Mouse (Mus musculus): Measurements from ENCODE around the gene Pla2g6.

Gene Pla2g6

DNA sequence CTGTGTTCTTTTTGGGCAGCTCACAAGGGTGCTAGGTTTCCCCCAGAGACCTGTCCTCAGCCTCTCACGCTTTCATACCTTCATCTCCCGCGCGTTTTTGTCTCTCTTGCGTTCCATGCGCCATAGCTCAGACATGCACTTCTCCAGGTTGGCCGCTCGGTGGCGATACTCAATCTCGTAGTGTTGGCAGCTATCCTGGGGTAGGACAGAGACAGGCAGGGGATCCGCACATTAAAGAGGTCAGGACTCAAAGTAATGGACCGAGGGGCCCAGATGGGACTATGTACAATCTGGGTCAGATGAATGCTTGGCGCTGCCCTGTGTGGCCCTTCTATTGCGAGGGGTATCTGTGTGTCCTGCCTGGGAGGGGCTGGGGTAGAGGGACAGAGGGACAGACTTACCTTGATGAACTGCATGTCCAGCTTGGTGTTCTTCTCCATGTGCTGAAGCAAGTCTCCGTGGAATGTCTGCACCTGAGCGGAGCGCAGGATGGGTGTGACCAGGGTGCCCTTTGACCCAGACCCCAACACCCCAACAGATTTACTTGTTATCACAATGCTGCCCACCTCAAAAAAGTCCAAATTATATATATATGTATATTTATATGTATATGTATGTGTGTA is 57.0 kb downstream of the Pla2g6 start:
- no peak for DNase-seq (ENCODE audit: low read depth, low spot score)

- peak; percentile 70 for DNase-seq (ENCODE audit: low read depth, low spot score)
Measured at GRCm38 (mm10) chr15:79270317-79271123, 57.7 kb downstream of the Pla2g6 start.

DNA sequence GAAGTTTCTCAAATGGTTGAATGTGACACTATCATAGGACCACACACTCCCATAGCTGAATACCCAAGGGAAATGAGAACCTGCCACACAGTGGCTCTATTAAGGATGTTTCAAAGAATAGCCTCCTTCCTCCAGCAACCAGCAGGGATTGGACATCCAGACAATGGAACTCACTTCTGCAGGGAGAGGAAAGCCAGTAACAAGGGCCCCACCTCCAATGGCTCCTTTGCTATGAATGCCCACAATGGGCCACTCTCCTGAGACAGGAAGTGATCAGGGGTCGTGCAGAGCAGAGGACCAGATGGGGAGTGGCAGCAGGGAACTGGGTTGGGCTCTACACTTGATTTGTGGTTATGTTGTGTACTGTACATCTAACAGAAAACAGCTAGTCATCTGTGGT is 59.7 kb downstream of the Pla2g6 start:
- DNase-seq (ENCODE audit: low read depth, low spot score) = no peak

DNA sequence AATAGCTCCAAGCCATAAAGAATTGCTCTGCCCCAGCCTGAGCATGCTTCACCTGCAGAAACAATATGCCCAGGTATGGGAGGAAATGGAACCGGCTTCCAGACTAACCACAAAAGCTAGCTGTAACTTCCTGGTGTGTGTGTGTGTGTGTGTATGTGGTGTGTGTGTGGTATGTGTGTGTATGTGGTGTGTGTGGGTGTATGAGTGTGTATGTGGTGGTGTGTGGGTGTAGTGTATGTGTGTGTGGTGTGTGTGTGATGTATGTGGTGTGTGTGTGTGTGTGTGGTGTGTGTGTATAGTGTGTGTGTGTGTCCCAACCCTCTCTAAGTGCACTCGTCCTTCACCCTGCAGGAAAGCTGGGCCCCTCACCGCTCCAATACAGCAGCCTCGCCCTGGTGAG is 62.8 kb downstream of the Pla2g6 start:
- DNase-seq (ENCODE audit: low read depth, low spot score) = no peak

DNA sequence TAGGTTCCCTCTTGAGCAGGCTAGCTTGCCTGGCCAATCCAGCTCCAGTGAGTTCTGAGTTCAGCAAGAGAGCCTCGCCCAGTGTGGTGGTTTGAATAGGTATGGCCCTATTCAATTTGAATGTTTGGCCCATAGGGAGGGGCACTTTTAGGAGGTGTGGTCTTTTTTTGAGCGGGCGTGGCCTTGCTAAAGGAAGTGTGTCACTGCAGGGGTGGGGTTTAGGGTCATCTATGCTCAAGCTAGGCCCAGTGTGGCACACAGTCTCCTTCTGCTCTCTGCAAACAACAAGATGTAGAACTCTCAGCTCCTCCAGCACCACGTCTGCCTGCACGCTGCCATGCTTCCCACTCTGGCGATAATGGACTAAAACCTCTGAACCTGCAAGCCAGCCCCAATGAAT is 64.5 kb downstream of the Pla2g6 start:
- DNase-seq (ENCODE audit: low read depth, low spot score) = no peak

DNA sequence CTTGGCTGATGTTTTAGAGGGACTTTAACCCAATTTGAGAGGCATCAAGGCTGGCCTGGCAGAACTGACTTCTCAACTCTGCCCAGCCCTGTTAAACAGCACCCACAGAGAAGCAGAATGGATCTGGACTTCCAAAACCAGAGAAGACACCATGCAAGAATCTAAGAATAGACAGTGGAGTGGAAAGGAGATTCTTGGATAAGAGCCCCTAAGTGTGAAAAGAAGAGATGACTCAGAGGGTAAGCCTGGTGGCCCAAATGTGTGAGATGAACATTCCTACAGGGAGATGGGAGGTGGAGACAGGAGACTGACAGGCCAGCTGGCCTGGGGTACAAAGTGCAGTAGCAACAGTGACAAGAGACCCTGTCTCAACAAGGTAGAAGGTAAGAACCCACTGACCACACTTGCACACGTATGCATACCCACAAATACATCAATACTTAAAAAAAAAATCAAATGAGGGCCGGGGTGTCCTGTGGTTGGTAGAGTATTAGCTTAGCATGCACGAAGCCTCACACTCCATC is 65.3 kb downstream of the Pla2g6 start:
- no peak for DNase-seq (ENCODE audit: low read depth, low spot score)

GRCm38 (mm10) chr15:79262375-79262774 is 65.8 kb downstream of the Pla2g6 start:
- DNase-seq (ENCODE audit: low read depth, low spot score) = no peak

DNA sequence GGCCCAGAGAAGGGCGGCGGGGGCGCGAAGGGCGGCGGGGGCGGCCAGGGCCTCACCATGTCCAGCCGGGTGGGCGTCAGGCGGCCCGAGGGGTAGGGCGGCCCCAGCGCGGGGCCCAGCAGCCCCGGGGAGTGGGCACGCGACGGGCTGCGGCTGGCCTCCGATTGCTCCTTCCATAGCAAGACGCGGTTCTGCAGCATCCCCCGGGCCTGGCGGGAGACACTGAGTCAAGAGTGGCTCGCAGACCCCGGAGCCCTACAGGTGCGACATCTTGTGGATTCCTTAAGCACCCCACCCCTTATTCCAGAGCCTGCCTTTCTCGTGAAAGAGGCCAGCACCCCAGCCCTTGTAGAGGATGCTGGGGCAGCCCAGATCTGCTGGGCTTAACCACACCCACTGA is 66.4 kb downstream of the Pla2g6 start:
- no peak for DNase-seq (ENCODE audit: low read depth, low spot score)

DNA sequence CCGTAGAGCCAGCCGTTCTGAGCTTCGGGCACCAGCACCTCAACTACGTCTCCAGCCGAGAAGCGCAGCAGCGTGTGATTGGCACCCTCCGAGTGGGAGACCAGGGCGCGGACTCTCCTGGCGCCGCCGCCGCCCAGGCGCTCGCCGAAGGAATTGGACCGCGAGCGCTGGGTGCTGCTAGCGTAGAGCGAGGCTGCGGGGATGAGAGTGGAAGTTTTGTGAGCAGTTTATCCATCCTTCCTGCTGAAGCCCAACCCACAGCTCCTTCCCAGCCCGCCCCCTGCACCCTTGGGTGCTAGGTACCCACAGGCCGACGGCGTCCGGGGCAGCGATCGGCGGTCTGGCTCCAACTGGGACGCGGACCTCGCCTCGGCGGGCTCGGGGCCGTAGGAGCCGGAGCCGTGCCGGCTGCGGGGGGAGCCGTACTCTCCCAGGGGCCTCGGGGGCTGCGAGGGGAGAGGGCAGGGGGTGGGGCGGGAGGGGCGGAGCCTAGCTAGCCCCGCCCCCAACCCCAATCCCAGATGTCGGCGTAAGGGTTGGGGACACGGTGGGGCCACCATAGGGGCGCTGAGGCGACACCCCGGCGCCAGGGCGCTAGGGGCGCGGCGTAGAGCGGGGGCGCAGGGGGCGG is 67.0 kb downstream of the Pla2g6 start:
- no peak for DNase-seq (ENCODE audit: low read depth, low spot score)

DNA sequence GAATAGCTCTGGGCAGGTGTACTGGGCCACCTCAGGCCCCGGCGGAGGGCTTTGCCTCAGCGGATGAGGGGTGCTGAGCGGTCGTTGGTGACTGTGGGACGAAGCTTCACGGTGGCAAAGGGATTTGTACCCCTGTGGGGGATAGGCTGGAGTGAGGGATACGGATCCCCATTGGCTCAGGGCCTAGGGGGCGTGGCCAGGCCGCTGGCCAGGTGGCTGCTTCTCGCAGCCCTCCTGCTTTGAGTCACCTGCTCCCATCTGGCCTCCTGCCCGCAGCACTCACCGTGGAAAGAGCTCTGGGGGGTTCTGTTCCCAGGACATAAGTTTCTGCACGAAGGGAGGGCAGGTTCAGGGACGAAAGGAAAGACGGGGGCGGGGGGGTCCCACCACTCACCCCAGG is 69.7 kb downstream of the Pla2g6 start:
- DNase-seq (ENCODE audit: low read depth, low spot score) = no peak

DNA sequence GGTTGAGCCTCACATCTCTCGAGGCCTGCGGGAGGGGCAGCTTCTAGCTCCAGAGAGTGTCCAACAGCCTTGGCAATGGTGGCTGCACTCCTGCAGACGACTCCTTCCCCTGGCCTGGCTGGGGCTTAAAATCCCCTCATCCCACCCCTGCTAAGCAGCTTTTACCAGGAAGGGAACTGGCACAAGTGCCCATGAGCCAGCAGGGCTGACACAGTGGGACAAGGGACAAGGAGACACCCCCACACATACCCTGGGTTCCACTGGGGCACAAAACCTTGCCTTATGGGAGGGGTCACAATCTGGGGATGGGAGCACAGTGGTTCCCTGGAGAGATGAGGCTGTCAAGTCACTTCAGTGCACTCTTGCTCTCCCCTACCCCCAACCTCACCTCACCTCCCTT is 73.5 kb downstream of the Pla2g6 start, which contains the start of gene Slc16a8:
Slc16a8 (minus strand) TSS at position 101 of the 400 bp plus-strand sequence.
- DNase-seq (ENCODE audit: low read depth, low spot score) = no peak

DNA sequence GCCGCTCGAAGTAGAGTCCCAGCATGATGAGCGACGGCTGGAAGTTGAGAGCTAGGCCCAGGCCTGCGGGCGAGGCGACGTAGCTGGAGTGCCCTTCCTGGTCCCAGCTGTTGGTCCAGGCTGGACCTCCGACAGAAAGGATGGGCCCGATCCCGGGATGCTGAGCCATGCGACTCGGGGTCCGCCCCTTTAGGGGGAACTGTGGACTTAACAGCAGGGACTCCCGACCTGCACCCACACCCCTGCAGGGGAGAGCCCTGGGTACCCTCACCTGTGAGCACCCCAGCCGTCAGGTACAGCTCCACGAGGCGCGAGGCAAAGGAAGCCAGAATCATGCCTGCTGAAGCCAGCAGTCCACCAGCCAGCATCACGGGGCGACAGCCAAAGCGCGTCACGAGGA is 75.6 kb downstream of the Pla2g6 start:
- no peak for DNase-seq (ENCODE audit: low read depth, low spot score)

GRCm38 (mm10) chr15:79251781-79252491 is 76.3 kb downstream of the Pla2g6 start:
- no peak for DNase-seq (ENCODE audit: low read depth, low spot score)

DNA sequence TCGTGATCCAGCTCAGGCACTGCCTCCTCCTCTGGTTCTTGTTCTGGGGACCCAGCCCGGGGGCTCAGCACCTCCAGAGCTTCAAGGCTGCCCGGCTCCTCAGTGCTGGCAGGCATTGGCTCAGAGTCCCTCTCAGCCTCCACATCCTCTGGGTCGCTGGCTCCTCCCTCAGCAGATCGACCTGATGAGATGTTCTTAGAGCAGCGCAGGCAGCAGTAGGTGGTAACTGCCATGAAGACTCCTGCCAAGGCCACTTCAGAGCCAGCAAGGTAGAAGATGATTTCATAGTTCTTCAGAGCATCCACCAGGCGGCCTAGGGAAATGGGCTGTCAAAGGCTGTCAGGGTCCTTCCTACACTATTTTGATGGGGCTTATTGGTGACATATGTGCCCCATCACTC is 77.0 kb downstream of the Pla2g6 start:
- no peak for DNase-seq (ENCODE audit: low read depth, low spot score)

DNA sequence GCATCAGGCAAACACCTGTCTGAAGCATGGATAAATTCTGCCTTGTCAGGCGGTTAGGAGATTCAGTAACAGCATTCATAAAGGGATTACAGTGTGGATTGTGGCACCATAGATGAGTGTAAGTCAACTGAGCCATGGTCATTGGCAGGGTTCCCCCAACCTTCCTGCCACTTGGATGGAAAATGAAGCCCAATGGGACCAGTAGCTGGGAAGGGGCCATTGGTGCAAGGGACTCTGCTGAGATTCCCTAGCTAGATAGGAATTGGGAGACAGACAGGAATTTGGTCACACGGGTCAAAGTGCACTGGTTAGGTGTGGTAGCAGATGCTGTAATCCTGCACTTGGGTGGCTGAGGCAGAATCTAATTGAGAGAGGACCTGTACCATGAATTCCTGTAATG is 78.0 kb downstream of the Pla2g6 start:
- no peak for DNase-seq (ENCODE audit: low read depth, low spot score)

- DNase-seq (ENCODE audit: low read depth, low spot score) = no peak
Measured at GRCm38 (mm10) chr15:79245321-79245720, 82.9 kb downstream of the Pla2g6 start.

- DNase-seq (ENCODE audit: low read depth, low spot score) = peak; percentile 40
Measured at GRCm38 (mm10) chr15:79244071-79244893, 83.9 kb downstream of the Pla2g6 start.

GRCm38 (mm10) chr15:79243234-79244042 is 84.8 kb downstream of the Pla2g6 start:
- peak; percentile 99 for DNase-seq (ENCODE audit: low read depth, low spot score)

GRCm38 (mm10) chr15:79242574-79243233 is 85.5 kb downstream of the Pla2g6 start:
- no peak for DNase-seq (ENCODE audit: low read depth, low spot score)

GRCm38 (mm10) chr15:79238036-79238435 is 90.2 kb downstream of the Pla2g6 start:
- DNase-seq (ENCODE audit: low read depth, low spot score) = no peak
